Mouse (Mus musculus): ENCODE data around the gene Pex6.

DNA sequence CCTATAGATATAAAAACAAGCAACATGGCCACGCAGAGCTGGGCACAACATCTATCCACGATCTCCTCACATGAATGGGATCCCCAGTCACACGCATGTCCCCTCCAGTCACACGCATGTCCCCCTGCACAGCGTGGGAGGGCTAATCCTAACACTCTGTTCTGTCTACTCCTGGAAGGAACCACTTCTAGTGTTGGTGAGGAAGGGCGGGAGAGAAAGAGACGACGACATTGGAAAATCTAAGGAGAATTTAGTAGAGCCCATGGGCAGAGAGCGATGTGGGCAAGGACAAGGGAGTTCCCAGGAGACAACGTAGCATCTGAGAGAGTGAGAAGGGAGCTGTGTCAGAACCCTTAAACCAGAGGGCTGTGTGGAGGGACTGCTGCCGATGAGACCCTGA is 59.3 kb downstream of the Pex6 start:
- no peak for TF ChIP-seq POLR2A (IDR thresholded peaks at IDR 0.05; ENCODE audit: control insufficient read depth, extremely low read depth, insufficient read depth, low read length, poor library complexity)
- no peak for TF ChIP-seq CTCF (IDR thresholded peaks at IDR 0.05; ENCODE audit: borderline replicate concordance, control insufficient read depth, extremely low read depth, insufficient read depth, low read length, poor library complexity)

Measured in thymus, adult 2 months (tissue).